Mouse (Mus musculus): ENCODE data around the gene Tll2. TPM values are rescaled to one million over a fixed set of nuclear protein-coding genes. Genes with fewer than 3 reads are reported as not detected.

Gene Tll2
- 0.03 and 0.10 TPM in 2 replicates for polyA plus RNA-seq (2015; fragmentation: Nextera tagmentation; extraction: Ambion mirVana)

- peak within 1 kb of the TSS; percentile 93 for H3K4me2 ChIP-seq
- peak; percentile 95 for ATAC-seq (replicated peaks; ENCODE audit: low FRiP score)
- no peak within 1 kb of the TSS for H3K27ac ChIP-seq
- no peaks in the 10 kb centered on the region for H3K9me3 ChIP-seq (replicated peaks)
- H3K4me1 ChIP-seq: peaks cover 18% of the 10 kb centered on the region
- H3K27me3 ChIP-seq: peaks cover 58% of the 10 kb centered on the region
- H3K36me3 ChIP-seq: peaks cover 10% of the 10 kb centered on the region
- peak within 1 kb of the TSS; percentile 43 for H3K4me3 ChIP-seq (replicated peaks)
- 0 out of 2 replicates have a peak within 1 kb of the TSS, but pooled peaks have one; percentile 15 for H3K9ac ChIP-seq
- under 1% methylated on average over 32 of the region's 32 CpGs for WGBS
Observed at GRCm38 (mm10) chr19:41206811-41207344, at the start of gene Tll2. Gene Tll2 (minus strand): TSS chr19:41206835.

DNA sequence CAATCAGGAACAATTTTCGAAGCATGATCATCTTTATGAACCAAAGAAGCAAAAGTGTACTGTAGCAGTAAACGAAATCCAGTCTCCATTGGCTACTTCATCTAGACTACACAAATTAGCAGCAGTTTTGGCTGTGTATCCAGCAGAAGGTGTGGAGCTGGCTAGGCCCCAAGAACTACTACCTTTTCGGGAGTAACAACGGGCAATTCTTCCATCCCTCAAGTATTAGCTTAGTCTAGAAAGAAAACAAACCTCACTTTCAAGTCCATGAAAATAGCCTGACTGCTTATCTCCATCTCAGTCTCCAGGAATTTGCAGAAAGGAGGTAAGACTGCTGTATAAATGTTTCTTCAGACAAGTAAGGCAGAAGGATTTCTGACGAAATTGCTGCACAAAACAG is 47.9 kb upstream of the Tll2 start:
- no peak for ATAC-seq (replicated peaks; ENCODE audit: low FRiP score)
- H3K9me3 ChIP-seq (replicated peaks): no peaks in the 10 kb centered on the region
- H3K9ac ChIP-seq: no peak overlapping the region
- H3K4me1 ChIP-seq: peaks cover 4% of the 10 kb centered on the region; the same call in 1 of the 2 replicates
- H3K27ac ChIP-seq: no peak overlapping the region
- no peak overlapping the region for H3K4me2 ChIP-seq
- H3K36me3 ChIP-seq: peaks cover 30% of the 10 kb centered on the region
- H3K27me3 ChIP-seq: no peaks in the 10 kb centered on the region
- WGBS: 90% methylated on average over 5 of the region's 5 CpGs
- H3K4me3 ChIP-seq (replicated peaks): no peak overlapping the region

GRCm38 (mm10) chr19:41248968-41249367 is 42.3 kb upstream of the Tll2 start:
- Histone ChIP-seq H3K4me2 (no peak overlapping the region), H3K9me3 (replicated peaks) (no peaks in the 10 kb centered on the region), H3K27ac (no peak overlapping the region), H3K36me3 (peaks cover 48% of the 10 kb centered on the region), H3K4me1 (peaks cover 7% of the 10 kb centered on the region; the same call in 1 of the 2 replicates), H3K4me3 (replicated peaks) (no peak overlapping the region), H3K9ac (no peak overlapping the region), H3K27me3 (no peaks in the 10 kb centered on the region)
- ATAC-seq (replicated peaks; ENCODE audit: low FRiP score): no peak
- 53% methylated on average over 4 of the region's 4 CpGs for WGBS

DNA sequence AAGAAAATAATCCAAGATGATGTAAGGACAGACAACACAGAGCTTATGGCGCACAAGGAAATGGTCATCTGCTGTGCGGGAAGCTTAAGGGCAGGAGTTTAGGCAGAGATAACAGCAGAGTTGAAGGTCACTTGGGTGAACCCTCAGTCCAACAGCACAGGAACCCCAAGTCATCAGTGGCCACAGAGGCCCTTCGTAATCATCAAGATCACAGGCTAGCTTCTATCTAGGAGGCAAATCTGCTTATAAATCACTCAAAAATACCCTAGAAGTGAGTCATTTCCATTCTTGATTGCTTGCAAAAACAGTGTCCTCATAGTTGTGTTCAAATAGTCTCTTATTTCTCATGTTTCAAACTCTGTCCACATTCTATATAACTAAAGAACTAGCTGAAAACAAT is 41.6 kb upstream of the Tll2 start:
- Histone ChIP-seq H3K36me3 (peaks cover 46% of the 10 kb centered on the region), H3K27me3 (no peaks in the 10 kb centered on the region), H3K9me3 (replicated peaks) (no peaks in the 10 kb centered on the region), H3K4me3 (replicated peaks) (no peak overlapping the region), H3K27ac (no peak overlapping the region), H3K9ac (no peak overlapping the region), H3K4me2 (no peak overlapping the region), H3K4me1 (peaks cover 7% of the 10 kb centered on the region; the same call in 1 of the 2 replicates)
- WGBS: 87% methylated on average over 3 of the region's 3 CpGs
- no peak for ATAC-seq (replicated peaks; ENCODE audit: low FRiP score)

- H3K36me3 ChIP-seq: peaks cover 56% of the 10 kb centered on the region
- WGBS: 79% methylated on average over 4 of the region's 4 CpGs
- no peak overlapping the region for H3K9ac ChIP-seq
- H3K4me3 ChIP-seq (replicated peaks): no peak overlapping the region
- H3K4me1 ChIP-seq: peaks cover 7% of the 10 kb centered on the region; the same call in 1 of the 2 replicates
- no peak overlapping the region for H3K27ac ChIP-seq
- no peak overlapping the region for H3K4me2 ChIP-seq
- H3K27me3 ChIP-seq: no peaks in the 10 kb centered on the region
- no peak for ATAC-seq (replicated peaks; ENCODE audit: low FRiP score)
- no peaks in the 10 kb centered on the region for H3K9me3 ChIP-seq (replicated peaks)
Observed at GRCm38 (mm10) chr19:41246271-41246670, 39.6 kb upstream of the Tll2 start.

DNA sequence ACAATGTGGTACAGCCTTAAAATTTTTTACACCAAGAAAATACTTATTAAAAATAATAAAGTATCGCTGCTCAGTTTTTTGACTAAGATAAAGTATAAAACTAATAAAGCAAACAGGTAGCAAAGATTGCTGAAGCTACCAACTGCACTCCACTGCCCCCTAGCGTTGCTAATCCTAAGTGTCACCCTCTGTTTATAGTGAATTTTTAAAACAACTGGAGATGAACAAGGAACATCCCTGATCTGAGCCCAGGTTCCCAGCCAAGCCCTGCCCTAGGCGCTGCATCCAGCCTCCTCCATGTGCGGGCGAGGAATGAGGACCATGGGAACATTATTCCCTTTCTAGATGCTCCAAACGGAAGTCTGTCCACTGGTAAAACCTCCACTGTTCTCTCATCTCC is 37.9 kb upstream of the Tll2 start:
- Histone ChIP-seq H3K27ac (no peak overlapping the region), H3K27me3 (no peaks in the 10 kb centered on the region), H3K4me1 (peaks cover 7% of the 10 kb centered on the region; the same call in 1 of the 2 replicates), H3K9ac (no peak overlapping the region), H3K4me3 (replicated peaks) (no peak overlapping the region), H3K9me3 (replicated peaks) (no peaks in the 10 kb centered on the region), H3K36me3 (peaks cover 68% of the 10 kb centered on the region), H3K4me2 (no peak overlapping the region)
- WGBS: 66% methylated on average over 6 of the region's 6 CpGs
- ATAC-seq (replicated peaks; ENCODE audit: low FRiP score): no peak

GRCm38 (mm10) chr19:41241997-41242396 is 35.4 kb upstream of the Tll2 start:
- Histone ChIP-seq H3K27me3 (no peaks in the 10 kb centered on the region), H3K9me3 (replicated peaks) (no peaks in the 10 kb centered on the region), H3K9ac (no peak overlapping the region), H3K4me3 (replicated peaks) (no peak overlapping the region), H3K4me2 (no peak overlapping the region), H3K4me1 (no peaks in the 10 kb centered on the region), H3K27ac (no peak overlapping the region), H3K36me3 (peaks cover 77% of the 10 kb centered on the region)
- no peak for ATAC-seq (replicated peaks; ENCODE audit: low FRiP score)
- WGBS: 95% methylated on average over 5 of the region's 5 CpGs

GRCm38 (mm10) chr19:41233698-41234097 is 27.1 kb upstream of the Tll2 start:
- H3K4me3 ChIP-seq (replicated peaks): no peak overlapping the region
- ATAC-seq (replicated peaks; ENCODE audit: low FRiP score): no peak
- peaks cover 87% of the 10 kb centered on the region for H3K36me3 ChIP-seq
- WGBS: 92% methylated on average over 4 of the region's 4 CpGs
- no peak overlapping the region for H3K27ac ChIP-seq
- H3K4me2 ChIP-seq: no peak overlapping the region
- no peaks in the 10 kb centered on the region for H3K27me3 ChIP-seq
- no peaks in the 10 kb centered on the region for H3K9me3 ChIP-seq (replicated peaks)
- no peak overlapping the region for H3K9ac ChIP-seq
- H3K4me1 ChIP-seq: no peaks in the 10 kb centered on the region

- Histone ChIP-seq H3K36me3 (peaks cover 21% of the 10 kb centered on the region), H3K27ac (no peak overlapping the region), H3K9ac (no peak overlapping the region), H3K27me3 (peaks cover 55% of the 10 kb centered on the region), H3K4me1 (peaks cover 18% of the 10 kb centered on the region), H3K4me2 (no peak overlapping the region), H3K9me3 (replicated peaks) (no peaks in the 10 kb centered on the region), H3K4me3 (replicated peaks) (no peak overlapping the region)
- WGBS: 8% methylated on average over 7 of the region's 7 CpGs
- no peak for ATAC-seq (replicated peaks; ENCODE audit: low FRiP score)
Observed at GRCm38 (mm10) chr19:41208326-41208725, 1.7 kb upstream of the Tll2 start.

GRCm38 (mm10) chr19:41206041-41206810 is 409 bp downstream of the Tll2 start:
- peak overlapping the region; percentile 93 for H3K4me2 ChIP-seq
- ATAC-seq (replicated peaks; ENCODE audit: low FRiP score): peak; percentile 57
- under 1% methylated on average over 46 of the region's 46 CpGs for WGBS
- H3K27me3 ChIP-seq: peaks cover 60% of the 10 kb centered on the region
- 0 out of 2 replicates have a peak overlapping the region, but pooled peaks have one; percentile 15 for H3K9ac ChIP-seq
- H3K4me3 ChIP-seq (replicated peaks): peak overlapping the region; percentile 43
- peaks cover 8% of the 10 kb centered on the region for H3K36me3 ChIP-seq
- no peak overlapping the region for H3K27ac ChIP-seq
- no peaks in the 10 kb centered on the region for H3K9me3 ChIP-seq (replicated peaks)
- peaks cover 18% of the 10 kb centered on the region for H3K4me1 ChIP-seq

- no peak for ATAC-seq (replicated peaks; ENCODE audit: low FRiP score)
- 60% methylated on average over 11 of the region's 11 CpGs for WGBS
- Histone ChIP-seq H3K4me1 (peaks cover 18% of the 10 kb centered on the region), H3K27me3 (peaks cover 56% of the 10 kb centered on the region), H3K9me3 (replicated peaks) (no peaks in the 10 kb centered on the region), H3K27ac (no peak overlapping the region), H3K4me3 (replicated peaks) (no peak overlapping the region), H3K4me2 (no peak overlapping the region), H3K36me3 (no peaks in the 10 kb centered on the region), H3K9ac (no peak overlapping the region)
Observed at GRCm38 (mm10) chr19:41204159-41205081, 2.2 kb downstream of the Tll2 start.

GRCm38 (mm10) chr19:41197606-41198005 is 9.0 kb downstream of the Tll2 start:
- 81% methylated on average over 12 of the region's 12 CpGs for whole genome bisulfite sequencing
- H3K27ac ChIP-seq: no peak overlapping the region
- H3K4me3 ChIP-seq (replicated peaks): no peak overlapping the region
- H3K4me1 ChIP-seq: peaks cover 10% of the 10 kb centered on the region
- no peaks in the 10 kb centered on the region for H3K9me3 ChIP-seq (replicated peaks)
- H3K4me2 ChIP-seq: no peak overlapping the region
- ATAC-seq (replicated peaks; ENCODE audit: low FRiP score): no peak
- no peaks in the 10 kb centered on the region for H3K36me3 ChIP-seq
- H3K9ac ChIP-seq: no peak overlapping the region
- H3K27me3 ChIP-seq: peaks cover 5% of the 10 kb centered on the region; the same call in 1 of the 2 replicates
